Mouse (Mus musculus) heart, embryonic 10.5 days (tissue): ENCODE measurements around the gene Pmis2. TPM values are rescaled to one million over a fixed set of nuclear protein-coding genes. Genes with fewer than 3 reads are reported as not detected.

ENCODE experiments used
- DNase-seq: peaks from one replicate; pipeline ENCODE4 v3.0.0-alpha.2; 2017; ENCODE audit warnings: low spot score
- H3K27ac ChIP-seq: fragments of 300-500 bp; sonication (generic); 2 replicates; pipeline ENCODE4 v1.5.1; 2016; ENCODE audit warnings: mild to moderate bottlenecking
- H3K27me3 ChIP-seq: fragments of 300-500 bp; sonication (generic); 2 replicates; pipeline ENCODE4 v1.6.1; 2016; ENCODE audit warnings: mild to moderate bottlenecking; ENCODE audit not compliant: poor library complexity, insufficient read depth, severe bottlenecking
- H3K36me3 ChIP-seq: fragments of 300-500 bp; sonication (generic); 2 replicates; pipeline ENCODE4 v1.6.1; 2016; ENCODE audit warnings: mild to moderate bottlenecking, moderate library complexity
- H3K4me1 ChIP-seq: fragments of 300-500 bp; sonication (generic); 2 replicates; pipeline ENCODE4 v1.6.1; 2016; ENCODE audit warnings: mild to moderate bottlenecking
- H3K4me3 ChIP-seq: fragments of 300-500 bp; sonication (generic); 2 replicates; pipeline ENCODE4 v1.5.1; 2016; ENCODE audit warnings: mild to moderate bottlenecking, moderate library complexity
- H3K9me3 ChIP-seq: fragments of 300-500 bp; sonication (generic); 2 replicates; pipeline ENCODE4 v1.6.1; 2016; ENCODE audit warnings: mild to moderate bottlenecking, moderate library complexity
- WGBS: fragments of 180-500 bp; shearing (Covaris S2); methylation state at CpG from one replicate; pipeline ENCODE4 v1.1.7; 2016; 5-methylcytosine and 5-hydroxymethylcytosine counted together
- polyA plus RNA-seq: library from polyadenylated mRNA; unstranded; fragments of >200 nt; fragmentation: Nextera tagmentation; extraction: Ambion mirVana; gene quantifications from 2 replicates; pipeline ENCODE4 v1.2.1, GENCODE M21; 2016

The Pmis2 gene
- polyA plus RNA-seq, 1 experiment from 2014 or later: not detected

- no peaks in the 10 kb centered on the region for H3K4me1 ChIP-seq
- 39% methylated on average over 3 of the region's 3 CpGs for WGBS
- no peaks in the 10 kb centered on the region for H3K36me3 ChIP-seq
- no peak for DNase-seq
- H3K4me3 ChIP-seq: no peak overlapping the region
- no peaks in the 10 kb centered on the region for H3K27me3 ChIP-seq
- H3K27ac ChIP-seq: no peak overlapping the region
- no peaks in the 10 kb centered on the region for H3K9me3 ChIP-seq
These were observed 2.2 kb downstream of the Pmis2 start for GRCm38 (mm10) chr7:30669229-30669628.

GRCm38 (mm10) chr7:30665321-30665720, 6.1 kb downstream of the Pmis2 start:
- peak overlapping the region; percentile 72 for H3K4me3 ChIP-seq
- H3K27me3 ChIP-seq: no peaks in the 10 kb centered on the region
- DNase-seq: no peak
- H3K4me1 ChIP-seq: no peaks in the 10 kb centered on the region
- H3K27ac ChIP-seq: peak overlapping the region; percentile 85; the same call in 1 of the 2 replicates
- 5% methylated on average over 11 of the region's 11 CpGs for WGBS
- H3K36me3 ChIP-seq: peaks cover 21% of the 10 kb centered on the region
- H3K9me3 ChIP-seq: no peaks in the 10 kb centered on the region

GRCm38 (mm10) chr7:30664529-30665200, 6.7 kb downstream of the Pmis2 start, which contains the start of gene Haus5:
Gene Haus5 (minus strand): TSS chr7:30664994.
- WGBS: 1% methylated on average over 34 of the region's 34 CpGs
- peak within 1 kb of the TSS; percentile 85 for H3K27ac ChIP-seq
- no peaks in the 10 kb centered on the region for H3K27me3 ChIP-seq
- DNase-seq: peak; percentile 97
- no peaks in the 10 kb centered on the region for H3K4me1 ChIP-seq
- peak within 1 kb of the TSS; percentile 72 for H3K4me3 ChIP-seq
- no peaks in the 10 kb centered on the region for H3K9me3 ChIP-seq
- peaks cover 28% of the 10 kb centered on the region for H3K36me3 ChIP-seq

- peak; percentile 99 for DNase-seq
- 1% methylated on average over 59 of the region's 59 CpGs for WGBS
These were observed 21.5 kb downstream of the Pmis2 start, which contains the start of gene Rbm42 for GRCm38 (mm10) chr7:30649591-30650540. Gene Rbm42 (minus strand): TSS chr7:30650317.

GRCm38 (mm10) chr7:30639083-30639482, 32.3 kb downstream of the Pmis2 start:
- peaks cover 26% of the 10 kb centered on the region for H3K27me3 ChIP-seq
- H3K27ac ChIP-seq: peak overlapping the region; percentile 69
- H3K4me1 ChIP-seq: peaks cover 36% of the 10 kb centered on the region
- WGBS: 14% methylated on average over 4 of the region's 4 CpGs
- H3K4me3 ChIP-seq: no peak overlapping the region; the same call in 1 of the 2 replicates
- H3K9me3 ChIP-seq: no peaks in the 10 kb centered on the region
- no peak for DNase-seq
- peaks cover 45% of the 10 kb centered on the region for H3K36me3 ChIP-seq

More at GRCm38 (mm10) chr7:30649591-30650540, 21.5 kb downstream of the Pmis2 start, which contains the start of gene Rbm42:
- Histone ChIP-seq H3K36me3 (peaks cover 63% of the 10 kb centered on the region), H3K9me3 (no peaks in the 10 kb centered on the region), H3K4me1 (peaks cover 9% of the 10 kb centered on the region; the same call in 1 of the 2 replicates), H3K4me3 (peak within 1 kb of the TSS; percentile 88), H3K27ac (peak within 1 kb of the TSS; percentile 92), H3K27me3 (no peaks in the 10 kb centered on the region)

- Histone ChIP-seq H3K4me1 (peaks cover 43% of the 10 kb centered on the region), H3K4me3 (peak overlapping the region; percentile 53), H3K27ac (peak overlapping the region; percentile 56; the same call in 1 of the 2 replicates), H3K9me3 (no peaks in the 10 kb centered on the region), H3K27me3 (peaks cover 52% of the 10 kb centered on the region), H3K36me3 (peaks cover 18% of the 10 kb centered on the region)
- 18% methylated on average over 11 of the region's 11 CpGs for WGBS
- peak; percentile 83 for DNase-seq
These were observed 35.0 kb downstream of the Pmis2 start for GRCm38 (mm10) chr7:30636395-30636794.

- Histone ChIP-seq H3K4me3 (peak within 1 kb of the TSS; percentile 53), H3K27me3 (peaks cover 57% of the 10 kb centered on the region), H3K27ac (peak within 1 kb of the TSS; percentile 59; the same call in 1 of the 2 replicates), H3K9me3 (no peaks in the 10 kb centered on the region), H3K4me1 (peaks cover 43% of the 10 kb centered on the region), H3K36me3 (peaks cover 12% of the 10 kb centered on the region)
- no peak for DNase-seq
- WGBS: 3% methylated on average over 5 of the region's 5 CpGs
These were observed 35.7 kb downstream of the Pmis2 start, which contains the start of gene Etv2 for GRCm38 (mm10) chr7:30635752-30636151. Gene Etv2 (minus strand): TSS chr7:30635852.

- Histone ChIP-seq H3K36me3 (0 out of 2 replicates have a peak, but pooled peaks cover under 1% of the 10 kb centered on the region), H3K9me3 (no peaks in the 10 kb centered on the region), H3K4me1 (peaks cover 42% of the 10 kb centered on the region), H3K27me3 (peaks cover 59% of the 10 kb centered on the region), H3K27ac (peak overlapping the region; percentile 59; the same call in 1 of the 2 replicates), H3K4me3 (peak overlapping the region; percentile 53)
- peak; percentile 88 for DNase-seq
- WGBS: 2% methylated on average over 20 of the region's 20 CpGs
These were observed 36.8 kb downstream of the Pmis2 start for GRCm38 (mm10) chr7:30634621-30635020.

- Histone ChIP-seq H3K27ac (no peak overlapping the region), H3K4me3 (peak overlapping the region; percentile 53), H3K27me3 (peaks cover 59% of the 10 kb centered on the region), H3K36me3 (no peaks in the 10 kb centered on the region), H3K9me3 (no peaks in the 10 kb centered on the region), H3K4me1 (peaks cover 35% of the 10 kb centered on the region)
- DNase-seq: no peak
- 12% methylated on average over 27 of the region's 27 CpGs for WGBS
These were observed 37.5 kb downstream of the Pmis2 start for GRCm38 (mm10) chr7:30633762-30634412.

- Histone ChIP-seq H3K36me3 (peaks cover 7% of the 10 kb centered on the region), H3K27me3 (peaks cover 32% of the 10 kb centered on the region), H3K4me1 (peaks cover 18% of the 10 kb centered on the region), H3K27ac (no peak overlapping the region), H3K9me3 (no peaks in the 10 kb centered on the region), H3K4me3 (no peak overlapping the region)
- no peak for DNase-seq
These were observed 42.4 kb downstream of the Pmis2 start for GRCm38 (mm10) chr7:30629013-30629412.

GRCm38 (mm10) chr7:30626647-30627046, 44.8 kb downstream of the Pmis2 start:
- WGBS: 78% methylated on average over 5 of the region's 5 CpGs
- no peaks in the 10 kb centered on the region for H3K9me3 ChIP-seq
- H3K4me3 ChIP-seq: peak overlapping the region; percentile 95; the same call in 1 of the 2 replicates
- no peak for DNase-seq
- H3K27me3 ChIP-seq: peaks cover 9% of the 10 kb centered on the region; the same call in 1 of the 2 replicates
- peaks cover 22% of the 10 kb centered on the region for H3K4me1 ChIP-seq
- no peak overlapping the region; the same call in 1 of the 2 replicates for H3K27ac ChIP-seq
- H3K36me3 ChIP-seq: peaks cover 30% of the 10 kb centered on the region
